Mouse (Mus musculus): Measurements from ENCODE around the gene Cpt1a.

Cpt1a gene

GRCm38 (mm10) chr19:3325771-3326478 is 3.8 kb downstream of the Cpt1a start:
- peak; percentile 16 for DNase-seq

DNA sequence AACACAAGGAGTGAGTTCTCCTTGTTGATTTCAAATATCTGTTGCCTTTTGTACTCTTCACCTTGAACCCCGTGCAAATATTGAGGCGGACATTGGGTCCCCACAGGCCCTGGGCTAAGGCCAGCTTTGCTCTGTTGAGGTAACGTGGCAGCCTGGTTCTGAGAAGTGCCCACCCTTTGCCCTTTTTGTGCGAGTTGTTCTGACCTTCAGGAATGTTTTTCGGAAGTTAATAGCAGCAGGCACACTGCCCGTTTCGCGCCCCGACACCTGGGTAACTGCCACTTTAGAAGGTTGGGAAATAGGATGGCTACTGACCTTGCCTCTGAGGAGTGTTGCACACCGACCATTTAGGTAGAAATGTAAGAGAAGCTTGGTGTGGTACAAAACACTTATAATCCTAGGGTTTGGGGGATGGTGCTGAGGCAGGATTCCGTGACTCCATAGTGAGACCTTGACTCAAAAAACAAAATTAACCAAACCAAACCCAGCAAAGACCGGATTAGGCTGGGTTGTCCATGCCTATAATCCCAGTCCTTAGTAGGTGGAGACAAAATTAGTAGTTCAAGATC is 4.4 kb downstream of the Cpt1a start:
- DNase-seq: no peak

DNA sequence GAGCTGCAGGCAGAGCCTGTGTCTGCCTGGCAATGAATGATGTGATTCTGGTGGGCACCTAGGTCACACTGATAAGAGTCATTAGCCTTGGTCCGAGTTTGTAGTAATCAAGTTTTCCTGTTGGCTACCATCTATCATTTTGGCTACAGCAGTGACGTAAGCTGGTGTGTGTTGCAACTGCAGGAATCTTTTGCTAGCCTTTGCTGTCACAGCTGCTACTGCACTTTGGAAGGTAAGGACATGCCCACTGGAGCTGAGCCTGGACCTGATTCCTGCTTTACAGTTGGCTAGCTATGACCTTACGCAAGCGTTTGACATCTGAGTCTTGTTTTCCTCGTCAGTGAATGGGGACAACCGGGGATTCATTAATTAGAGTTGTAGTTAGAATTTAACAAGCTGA is 11.1 kb downstream of the Cpt1a start:
- no peak for DNase-seq

GRCm38 (mm10) chr19:3333694-3334515 is 11.8 kb downstream of the Cpt1a start:
- DNase-seq: no peak

DNA sequence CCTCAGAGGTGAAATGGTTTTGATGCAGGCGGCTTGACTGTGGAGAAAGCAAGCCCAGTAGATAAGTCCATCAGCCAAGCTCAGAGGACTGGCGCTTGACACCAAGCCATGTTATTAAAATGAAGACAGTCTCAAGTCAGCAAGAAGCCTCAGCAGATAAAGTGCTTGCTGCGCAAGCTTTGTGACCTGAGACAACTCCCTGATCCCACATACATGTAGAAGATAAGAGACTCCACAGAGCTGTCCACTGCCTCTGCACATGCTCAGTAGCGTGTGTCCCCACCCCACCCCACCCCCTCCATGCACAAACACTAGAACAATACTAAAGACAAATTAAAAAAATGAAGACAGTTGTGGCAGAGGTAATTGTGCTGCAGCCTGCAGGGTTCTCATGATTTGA is 12.4 kb downstream of the Cpt1a start:
- DNase-seq: no peak

GRCm38 (mm10) chr19:3335917-3336316 is 13.8 kb downstream of the Cpt1a start:
- DNase-seq: no peak

DNA sequence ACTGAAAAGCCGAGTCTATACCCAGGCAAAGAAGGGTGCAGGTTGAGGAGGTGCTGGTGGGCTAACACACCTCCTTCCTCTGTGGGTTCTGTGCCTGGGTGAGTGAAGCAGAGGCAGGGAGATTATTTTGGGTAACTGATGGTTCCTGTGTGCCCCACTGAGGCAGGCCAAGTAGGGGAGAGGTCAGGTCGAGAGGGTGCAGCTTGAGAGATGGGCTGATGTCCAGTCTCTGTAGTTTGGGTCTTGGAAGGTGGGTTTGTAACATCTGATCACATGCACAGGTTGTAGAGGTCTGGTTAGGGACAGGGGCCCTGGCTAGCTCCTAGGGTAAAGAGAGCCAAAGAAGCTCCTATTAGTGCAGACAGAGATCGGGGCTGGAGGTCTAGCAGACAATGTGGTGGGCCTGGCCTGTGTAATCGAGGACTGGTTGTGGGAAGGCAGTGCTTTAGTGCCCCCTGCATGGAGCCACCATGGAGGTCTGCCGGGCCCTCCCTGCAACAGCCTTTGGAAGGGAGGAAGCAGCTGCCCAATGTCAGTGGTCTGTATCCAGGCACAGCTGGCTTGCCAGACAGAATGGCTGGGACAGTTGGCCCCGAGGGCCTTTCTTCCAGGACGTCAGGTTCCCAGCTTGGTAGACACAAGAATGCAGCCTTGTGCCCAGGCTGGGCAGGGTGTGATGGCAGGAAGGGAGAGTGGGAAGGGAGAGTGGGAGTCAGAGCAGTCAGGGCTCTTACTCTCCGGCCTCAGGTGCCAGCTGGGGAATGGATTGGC is 14.5 kb downstream of the Cpt1a start:
- DNase-seq: no peak

- no peak for DNase-seq
Measured at GRCm38 (mm10) chr19:3339187-3339586, 17.1 kb downstream of the Cpt1a start.

DNA sequence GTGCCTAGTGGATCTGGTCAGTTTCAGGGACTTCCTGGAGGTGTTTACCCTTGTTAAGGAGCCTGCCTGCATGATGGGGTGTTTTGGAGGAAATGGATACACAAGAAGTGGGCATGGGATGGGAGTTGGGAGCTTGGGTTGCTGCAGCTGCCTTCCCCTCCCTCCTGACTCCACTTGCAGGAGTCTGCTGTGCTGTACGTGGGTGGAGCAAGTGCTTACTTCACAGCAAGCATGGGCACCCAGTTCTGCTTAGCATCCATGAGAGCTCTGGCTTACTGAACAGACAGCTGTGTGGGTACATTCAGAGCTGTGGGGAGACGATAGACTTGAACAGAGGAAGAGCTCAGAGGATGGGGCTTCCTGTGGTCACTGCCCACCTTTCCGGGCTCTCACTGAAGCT is 18.9 kb downstream of the Cpt1a start:
- DNase-seq: peak; percentile 30

DNA sequence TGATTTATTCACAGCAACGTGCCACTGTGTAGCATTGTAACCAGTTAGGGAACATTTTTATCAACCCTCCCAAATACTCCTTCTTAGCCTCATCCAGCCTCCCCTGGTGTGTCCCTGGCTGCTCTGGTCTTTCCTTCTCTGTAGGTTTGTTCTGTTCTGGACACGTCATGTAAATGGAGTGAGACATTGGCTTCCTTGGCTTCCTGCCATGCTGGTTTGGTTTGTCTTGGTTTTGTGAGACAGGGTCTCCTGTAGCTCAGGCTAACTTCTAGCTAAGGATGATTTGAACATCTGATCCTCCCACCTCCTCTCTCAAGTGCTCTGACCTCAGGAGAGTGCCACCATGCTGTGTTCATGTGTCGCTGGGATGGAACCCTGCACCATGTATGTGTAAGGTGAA is 21.8 kb downstream of the Cpt1a start:
- no peak for DNase-seq

DNA sequence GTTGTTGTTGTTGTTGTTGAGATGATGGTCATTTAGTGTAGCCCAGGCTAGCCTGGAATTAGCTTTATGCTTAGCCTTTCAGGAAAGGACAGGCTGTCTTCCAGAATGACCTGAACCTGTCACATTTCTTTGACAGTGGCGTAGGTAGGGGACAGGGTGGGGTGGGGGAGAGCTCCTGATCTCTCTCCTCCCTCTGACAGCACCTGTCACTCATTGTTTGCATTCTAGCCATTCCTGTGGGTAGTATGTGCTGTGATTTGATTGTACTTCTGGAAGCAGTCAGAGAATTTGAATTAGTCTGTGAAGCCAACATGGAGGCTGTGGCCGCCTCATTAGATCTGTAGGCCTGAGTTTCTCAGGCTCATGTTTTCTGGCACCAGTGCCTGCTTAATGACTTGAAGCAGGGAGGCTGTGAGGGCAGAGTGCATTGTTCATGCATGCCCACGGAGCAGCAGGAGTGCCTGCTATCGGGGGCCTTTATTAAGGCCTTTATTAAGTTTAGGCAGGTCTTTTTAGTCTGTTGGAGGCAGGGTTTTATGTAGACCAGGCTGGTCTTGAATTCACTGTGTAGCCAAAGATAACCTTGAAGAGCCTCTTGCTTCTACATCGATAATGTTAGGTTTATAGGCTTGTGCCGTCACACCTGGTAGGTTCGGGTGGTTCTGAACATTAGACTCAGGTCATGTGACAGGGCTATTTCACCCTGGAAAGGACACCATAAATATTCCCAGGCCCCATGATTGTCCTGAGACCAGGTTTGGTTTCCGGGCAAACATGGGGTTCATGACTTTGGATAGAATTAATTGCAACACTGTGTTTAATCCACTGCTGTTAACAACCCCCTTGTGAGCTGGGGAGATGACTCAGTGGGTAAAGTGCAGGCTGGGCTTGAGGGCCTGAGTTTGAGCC is 22.8 kb downstream of the Cpt1a start:
- DNase-seq: no peak

DNA sequence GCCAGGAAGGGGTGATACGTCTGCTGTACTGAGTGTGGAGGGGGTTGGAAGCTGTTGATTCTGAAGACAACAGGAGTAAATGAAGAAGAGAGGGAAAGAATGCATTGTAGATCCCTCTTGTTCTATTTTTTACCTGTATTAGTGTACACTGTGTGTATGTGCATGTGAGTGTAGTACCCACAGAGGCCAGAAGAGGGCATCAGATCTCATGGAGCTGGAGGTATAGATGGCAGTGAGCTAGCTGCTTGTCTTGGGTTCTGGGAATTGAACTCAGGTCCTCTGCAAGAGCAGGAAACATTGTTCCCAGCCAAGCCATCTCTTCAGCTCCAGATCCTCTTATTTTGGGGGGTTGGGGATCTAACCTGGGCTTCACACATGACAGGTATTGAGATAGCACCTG is 25.6 kb downstream of the Cpt1a start:
- peak; percentile 25 for DNase-seq

- DNase-seq: no peak
Measured at GRCm38 (mm10) chr19:3353415-3354111, 31.4 kb downstream of the Cpt1a start.

- peak; percentile 32 for DNase-seq
Measured at GRCm38 (mm10) chr19:3355096-3355495, 33.0 kb downstream of the Cpt1a start.

GRCm38 (mm10) chr19:3356516-3356915 is 34.4 kb downstream of the Cpt1a start:
- DNase-seq: no peak

GRCm38 (mm10) chr19:3357620-3358019 is 35.5 kb downstream of the Cpt1a start:
- DNase-seq: no peak

- DNase-seq: no peak
Measured at GRCm38 (mm10) chr19:3359841-3360588, 37.9 kb downstream of the Cpt1a start.

DNA sequence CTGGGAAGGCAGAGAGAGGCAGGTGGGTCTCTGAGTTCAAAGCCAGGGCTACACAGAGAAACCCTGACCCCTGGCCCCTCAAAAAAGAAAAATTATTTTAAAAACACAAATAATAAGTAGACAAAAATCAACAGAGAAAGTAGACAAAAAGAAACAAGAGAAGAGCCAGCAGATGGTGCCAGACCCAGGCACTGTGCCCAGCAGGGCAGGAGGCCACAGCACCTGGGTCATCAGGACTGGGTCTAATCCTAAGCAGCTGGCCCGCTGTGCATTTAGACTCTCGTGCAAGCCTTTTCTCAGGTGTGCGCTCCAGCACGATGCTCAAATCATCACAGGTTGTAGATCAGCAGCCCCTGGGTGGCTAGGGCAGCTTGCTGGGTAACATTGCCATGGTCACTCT is 41.4 kb downstream of the Cpt1a start:
- DNase-seq: no peak

DNA sequence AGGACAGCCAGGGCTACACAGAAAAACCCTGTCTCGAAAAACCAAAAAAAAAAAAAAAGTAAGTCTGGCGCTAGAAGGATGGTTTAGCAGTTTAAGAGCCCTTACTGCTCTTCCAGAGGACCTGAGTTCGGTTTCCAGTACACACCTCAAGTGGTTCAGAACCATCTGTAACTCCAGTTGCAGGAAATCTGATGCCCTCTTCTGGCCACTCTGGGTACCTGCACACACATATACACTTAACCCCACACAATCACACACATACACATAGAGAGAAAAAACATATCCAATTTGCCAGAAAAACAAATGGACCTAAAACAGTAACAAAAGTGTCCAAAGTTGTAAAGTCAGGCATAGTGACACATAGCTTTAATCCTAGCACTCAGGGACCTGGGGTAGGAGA is 43.0 kb downstream of the Cpt1a start:
- no peak for DNase-seq

- no peak for DNase-seq
Measured at GRCm38 (mm10) chr19:3368276-3368675, 46.1 kb downstream of the Cpt1a start.

- no peak for DNase-seq
Measured at GRCm38 (mm10) chr19:3373380-3373779, 51.2 kb downstream of the Cpt1a start.
